ENCODE assay signal across 1 mouse cellular context in genomic region chr12:5344457-5344856, GRCm38 (mm10). TPM values are rescaled to one million over a fixed set of nuclear protein-coding genes. Genes with fewer than 3 reads are reported as not detected.
"Had no signal": no experiment of that assay in that cellular context is flagged by ENCODE, and none has a peak within 500 bp of the region (broad histone marks: within the 10 kb centered on the region; RNA-seq: fewer than 3 reads in every experiment).

No protein-coding gene starts in this region.

RNA-seq across cellular contexts. Expression of gene Klhl29, which starts 31.0 kb away (rescaled TPM):
- polyA plus RNA-seq: erythroblast, embryonic 14.5 days had no signal
